Mouse (Mus musculus) ovary, adult 18-20 months (tissue): ENCODE data around the gene Ikzf2.

ENCODE experiments used
- DNase-seq: peaks from one replicate; pipeline ENCODE4 v3.0.0; 2022; ENCODE audit warnings: low spot score, mixed read lengths

The Ikzf2 gene

DNA sequence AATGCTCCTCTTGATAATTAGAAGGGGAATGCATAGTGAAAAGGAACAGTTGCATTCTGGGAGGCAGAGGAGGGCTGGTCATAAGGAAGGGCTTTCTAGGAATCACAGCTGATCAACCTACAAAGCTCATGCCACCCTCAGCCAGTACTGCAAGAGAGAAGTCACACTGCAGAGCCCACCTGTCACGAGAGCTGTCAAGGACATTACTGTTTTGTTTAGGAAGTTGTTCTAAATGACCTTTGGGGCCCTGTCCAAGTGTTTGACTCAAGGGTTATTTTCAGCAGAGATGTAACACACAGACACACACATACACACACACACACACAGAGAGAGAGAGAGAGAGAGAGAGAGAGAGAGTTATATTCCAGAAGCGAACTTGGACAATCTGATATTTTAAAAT lies 27.3 kb downstream of the Ikzf2 start:
- no peak for DNase-seq

DNA sequence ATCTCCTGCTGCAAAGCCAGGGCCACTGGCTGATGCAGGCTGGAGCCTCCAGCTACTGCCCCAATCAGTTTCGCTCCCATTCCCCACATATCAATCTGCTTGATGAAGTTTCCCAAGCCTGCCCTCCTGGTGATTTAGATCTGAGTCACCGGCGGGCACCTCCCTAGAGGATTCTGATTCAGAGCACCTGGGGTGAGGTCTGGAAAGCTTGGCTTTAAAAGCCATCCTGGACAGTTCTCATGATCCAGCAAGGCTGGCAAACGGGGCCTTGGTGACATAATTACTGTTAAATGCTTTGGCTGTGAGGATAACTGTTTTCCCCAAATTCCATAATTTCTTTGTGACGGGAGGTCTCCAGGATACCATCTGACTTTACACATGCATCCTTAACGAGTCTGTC lies 29.0 kb downstream of the Ikzf2 start:
- no peak for DNase-seq

DNA sequence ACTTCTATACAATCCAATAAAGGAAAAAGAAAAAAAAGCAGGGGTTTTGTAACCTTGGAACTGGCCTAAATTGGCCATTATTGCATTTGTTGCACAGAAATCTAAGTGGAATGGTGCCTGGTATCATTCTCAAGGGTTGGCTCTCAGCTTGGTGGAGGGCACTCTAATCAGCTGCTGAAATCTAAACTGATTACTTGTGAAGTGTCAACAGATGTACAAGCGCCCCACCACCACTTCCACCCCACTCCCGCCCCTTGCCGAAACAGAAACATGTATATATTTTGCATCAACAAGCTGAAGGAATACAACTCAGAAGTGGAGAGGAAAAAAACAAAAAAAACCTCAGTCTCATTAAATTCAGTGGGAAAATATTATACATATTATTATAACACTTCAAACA lies 29.6 kb downstream of the Ikzf2 start:
- no peak for DNase-seq

DNA sequence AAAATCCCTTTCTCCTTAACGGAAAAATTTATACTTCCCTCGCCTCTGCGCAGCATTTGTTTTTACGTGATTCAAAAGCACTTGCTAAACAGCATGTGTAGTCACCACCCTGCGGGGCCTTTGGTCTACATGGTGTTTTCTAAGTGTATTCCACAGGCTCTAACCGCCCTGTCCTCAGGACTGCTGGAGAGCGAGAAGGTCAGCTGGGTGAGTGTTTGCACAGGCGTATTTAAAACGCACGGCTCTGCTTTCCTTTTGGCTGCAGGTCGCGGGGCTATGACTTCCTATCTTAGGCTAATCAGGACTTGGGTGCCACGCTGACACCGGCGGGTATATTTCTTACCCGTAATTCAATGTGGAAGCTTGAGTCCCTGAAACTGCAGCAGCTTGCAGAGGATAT lies 30.1 kb downstream of the Ikzf2 start:
- no peak for DNase-seq

DNA sequence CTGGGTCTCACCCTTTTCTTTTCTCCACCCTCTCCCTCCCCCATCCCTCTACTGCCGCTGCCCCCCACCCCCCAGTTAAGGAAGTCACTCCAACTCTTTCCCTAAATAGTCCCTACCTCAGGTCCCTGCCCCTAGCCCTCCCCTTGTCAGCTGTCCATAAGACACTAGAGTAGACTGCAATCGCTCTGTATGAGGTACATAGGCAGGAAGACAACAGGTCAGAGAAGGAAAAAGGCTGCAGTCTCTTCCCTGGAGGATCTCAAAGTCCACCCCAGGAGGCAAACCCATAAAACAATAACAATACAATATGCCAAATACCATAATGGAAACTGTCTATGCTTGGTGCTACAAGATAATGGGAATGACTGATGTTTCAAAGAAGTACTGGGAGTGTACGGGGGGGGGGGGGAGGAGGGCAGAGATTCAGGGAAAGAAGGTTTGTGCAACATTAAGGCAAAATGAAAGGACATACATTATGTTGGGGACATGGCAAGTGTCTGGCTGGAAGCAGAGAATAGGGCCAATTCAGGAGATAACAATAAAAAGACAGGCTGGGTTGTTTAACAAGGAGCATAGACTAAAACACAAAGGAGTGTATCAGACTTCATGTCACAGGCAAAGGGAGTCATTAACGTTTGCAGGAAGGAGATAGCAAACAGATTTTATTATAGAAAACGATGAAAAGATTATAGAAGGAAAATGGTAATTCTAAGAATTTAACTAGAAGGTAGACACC lies 30.8 kb downstream of the Ikzf2 start:
- no peak for DNase-seq

DNA sequence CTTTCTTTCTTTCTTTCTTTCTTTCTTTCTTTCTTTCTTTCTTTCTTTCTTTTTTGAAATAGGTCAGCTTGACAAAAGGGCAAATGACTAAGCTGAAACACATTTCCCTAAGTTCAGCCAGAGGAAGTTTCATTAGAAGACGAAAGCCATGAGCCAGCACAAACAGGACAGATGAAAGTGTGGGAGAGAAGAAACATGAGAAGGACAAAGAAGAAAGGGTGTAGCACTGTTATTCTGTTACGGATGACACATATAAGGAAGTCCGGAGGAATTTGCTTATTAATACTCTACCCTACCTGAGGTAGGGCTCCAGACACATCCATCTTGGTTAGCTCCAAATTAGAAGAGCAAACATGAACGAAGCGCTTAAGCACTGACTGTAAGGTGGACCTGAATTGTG lies 31.7 kb downstream of the Ikzf2 start:
- DNase-seq: no peak

DNA sequence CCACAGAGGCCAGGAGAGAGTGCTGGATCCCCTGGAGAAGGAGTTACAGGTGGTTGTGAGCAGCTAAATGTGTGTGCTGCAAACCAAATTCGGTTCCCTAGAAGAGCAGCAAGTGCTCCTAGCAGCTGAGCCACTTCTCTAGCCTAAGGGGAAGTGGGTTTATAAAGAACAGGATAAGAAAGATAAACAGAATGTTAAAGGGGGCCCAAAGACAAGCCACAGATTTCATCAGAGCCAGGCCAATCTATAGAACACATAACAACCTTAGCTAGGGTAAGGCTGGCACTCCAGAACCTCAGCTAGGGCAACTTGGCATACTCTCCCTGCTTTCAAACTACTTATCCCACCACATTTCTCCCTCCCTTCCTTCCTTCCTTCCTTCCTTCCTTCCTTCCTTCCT lies 32.1 kb downstream of the Ikzf2 start:
- no peak for DNase-seq

DNA sequence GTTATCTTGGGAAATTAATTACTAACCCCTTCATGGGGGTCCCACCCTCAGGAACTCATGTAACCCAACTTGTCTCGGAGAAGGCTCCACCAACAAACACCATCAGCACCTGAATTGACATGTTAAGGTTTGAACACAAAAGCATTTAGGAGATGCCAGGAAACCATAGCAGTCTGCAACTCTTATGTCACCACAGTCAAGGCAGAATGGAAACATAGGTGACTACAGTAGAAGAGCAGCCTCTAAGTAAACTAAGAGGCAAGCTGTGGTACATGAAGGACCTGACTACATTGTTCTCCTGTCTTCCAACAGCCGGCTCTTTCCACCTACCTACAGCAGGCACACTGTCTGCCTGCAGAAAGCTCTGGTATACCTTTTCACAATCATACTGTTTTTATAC lies 33.6 kb downstream of the Ikzf2 start:
- no peak for DNase-seq

DNA sequence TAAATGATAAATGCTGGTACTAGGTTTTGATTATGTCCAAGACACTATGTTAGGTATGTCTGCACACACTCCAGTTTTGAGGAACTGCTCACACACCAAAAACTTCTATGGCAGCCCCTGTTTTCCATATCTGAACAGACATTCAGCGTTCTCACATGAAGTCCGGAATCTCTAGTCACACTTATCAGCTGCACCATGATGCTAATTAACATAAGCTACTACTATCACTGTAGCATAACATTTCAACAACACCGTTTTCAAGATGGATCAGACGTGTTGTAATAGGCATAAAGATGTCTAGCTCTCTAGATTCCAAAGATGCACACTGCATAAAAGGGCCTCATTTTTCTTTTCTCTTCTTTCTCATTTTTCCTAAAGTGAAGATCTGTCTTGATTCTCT lies 43.9 kb downstream of the Ikzf2 start:
- no peak for DNase-seq

DNA sequence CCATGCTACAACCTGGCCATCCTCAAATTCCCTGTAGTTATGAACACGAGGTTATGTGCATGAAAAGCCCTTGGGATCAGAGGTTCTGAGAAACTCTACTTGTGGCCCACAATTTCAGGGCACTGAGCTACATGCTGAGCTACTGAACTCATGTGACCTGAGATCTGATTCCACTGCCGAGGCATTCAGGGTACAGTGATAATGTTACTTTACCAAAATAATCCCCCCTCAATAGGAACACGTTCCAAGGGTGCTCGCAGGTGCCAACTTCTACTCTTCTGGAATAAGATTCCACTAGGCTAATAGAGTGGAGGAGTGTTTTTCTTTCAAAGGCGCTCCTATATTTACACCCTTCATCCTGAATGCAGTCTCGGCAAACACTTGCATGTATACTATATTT lies 45.1 kb downstream of the Ikzf2 start:
- DNase-seq: no peak

DNA sequence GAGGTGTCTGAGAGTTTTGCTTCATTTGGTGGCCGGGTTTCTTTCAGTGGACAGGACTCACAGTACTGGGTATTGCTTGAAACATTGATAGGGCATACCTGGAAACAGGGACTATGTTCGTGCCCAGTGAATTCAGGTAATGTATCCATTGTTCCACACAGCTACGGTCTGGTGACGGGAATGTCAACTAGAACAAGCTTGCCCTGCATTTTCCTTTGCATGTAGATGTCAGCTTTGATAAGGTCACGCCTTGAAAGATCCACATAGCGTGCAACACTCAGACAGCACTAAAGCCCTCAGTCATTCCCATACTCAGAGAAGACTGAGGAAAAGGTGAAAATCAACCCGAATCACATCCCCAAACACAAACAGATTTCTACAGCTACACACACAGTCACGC lies 48.7 kb downstream of the Ikzf2 start:
- DNase-seq: no peak

DNA sequence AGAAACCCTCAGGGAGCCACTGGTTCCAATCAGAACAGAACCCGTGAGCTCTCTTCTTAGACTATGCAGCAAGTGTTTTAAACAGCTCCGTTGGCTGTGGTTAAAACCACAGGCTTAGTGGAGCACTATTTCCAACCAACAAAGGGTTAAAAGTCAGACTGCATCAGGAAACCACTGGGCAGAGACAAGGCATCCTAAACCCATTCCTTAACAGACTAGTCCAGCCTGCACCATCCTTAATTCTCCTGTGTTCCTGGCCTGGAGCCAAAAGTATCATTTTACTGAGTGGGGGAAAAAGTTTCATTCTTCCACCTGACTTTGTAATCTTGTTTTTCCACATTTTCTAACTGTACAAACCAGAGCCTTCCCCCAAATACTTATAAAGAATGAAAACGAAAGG lies 49.1 kb downstream of the Ikzf2 start:
- no peak for DNase-seq

DNA sequence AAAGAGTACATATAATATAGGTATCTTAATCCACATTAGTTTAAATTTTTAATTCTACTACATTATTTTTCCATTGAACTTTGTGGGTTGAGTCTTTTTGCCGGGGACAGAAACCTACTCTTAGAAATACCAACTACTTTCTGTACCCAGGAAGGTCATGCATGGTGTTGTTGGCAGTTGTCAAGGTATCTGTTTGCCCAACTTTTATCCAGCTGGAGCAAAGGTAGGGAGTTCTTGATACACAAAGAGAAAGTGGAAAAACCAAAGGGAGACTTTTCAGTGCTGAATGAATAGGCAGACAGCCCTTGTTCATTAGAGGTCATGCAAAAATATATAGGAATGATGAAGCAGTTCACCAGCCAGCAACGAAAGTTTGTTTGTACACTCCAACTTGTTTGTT lies 52.8 kb downstream of the Ikzf2 start:
- DNase-seq: no peak

DNA sequence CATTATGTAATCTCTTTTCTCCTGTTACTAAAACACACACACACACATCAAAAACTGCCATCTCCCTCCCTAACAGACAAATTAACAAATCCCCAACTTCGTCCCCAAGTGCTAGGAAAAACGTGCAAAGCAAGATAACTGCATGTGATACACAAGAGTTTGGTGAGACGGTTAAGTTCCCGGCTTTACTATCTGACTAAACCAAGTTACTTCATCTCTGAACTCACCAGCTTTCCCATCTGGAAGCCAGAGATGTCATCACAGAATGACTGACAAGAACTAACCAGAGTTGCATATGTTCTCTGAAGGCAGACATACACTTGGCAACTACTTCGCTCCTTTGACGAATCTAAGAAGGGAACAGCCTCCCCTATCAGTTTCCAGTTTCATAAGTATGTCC lies 56.5 kb downstream of the Ikzf2 start:
- DNase-seq: no peak

DNA sequence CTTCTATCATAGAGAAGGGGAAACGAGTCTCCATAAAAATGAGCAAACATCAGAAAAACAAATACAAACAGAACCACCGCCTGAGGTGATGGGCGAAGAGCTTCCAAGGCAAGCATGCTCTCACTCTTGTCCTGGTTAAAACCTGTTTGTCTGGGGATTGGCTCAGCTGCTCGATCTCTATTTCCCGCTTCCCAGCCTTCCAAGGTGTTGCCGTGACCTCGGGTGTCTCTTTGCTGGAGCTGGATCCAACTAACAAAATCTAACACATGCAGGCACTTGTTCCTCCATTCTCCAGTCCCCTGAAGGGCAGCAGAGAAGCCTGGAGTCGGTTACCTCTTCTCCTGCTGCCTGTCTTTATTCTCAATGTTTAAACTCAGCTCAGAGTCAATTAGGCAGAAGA lies 57.5 kb downstream of the Ikzf2 start:
- DNase-seq: no peak

DNA sequence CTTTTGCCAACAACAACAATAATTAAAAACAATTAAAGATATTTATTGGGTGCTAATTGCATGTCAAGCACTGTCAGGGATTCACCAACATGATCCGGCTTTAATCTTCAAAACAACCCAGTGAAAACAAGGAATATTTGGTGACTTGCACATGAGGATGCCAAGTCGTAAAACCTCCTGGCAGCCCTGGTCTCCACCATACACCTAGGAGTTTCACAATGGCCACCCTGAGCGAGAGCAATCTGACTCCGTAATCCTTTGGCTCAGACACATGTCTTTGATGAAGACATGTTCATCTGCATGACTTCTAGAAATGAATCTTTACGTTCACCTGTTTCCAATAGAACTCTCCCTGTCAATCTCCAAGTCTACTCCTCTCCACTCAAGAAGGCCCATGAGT lies 75.0 kb downstream of the Ikzf2 start:
- DNase-seq: no peak

DNA sequence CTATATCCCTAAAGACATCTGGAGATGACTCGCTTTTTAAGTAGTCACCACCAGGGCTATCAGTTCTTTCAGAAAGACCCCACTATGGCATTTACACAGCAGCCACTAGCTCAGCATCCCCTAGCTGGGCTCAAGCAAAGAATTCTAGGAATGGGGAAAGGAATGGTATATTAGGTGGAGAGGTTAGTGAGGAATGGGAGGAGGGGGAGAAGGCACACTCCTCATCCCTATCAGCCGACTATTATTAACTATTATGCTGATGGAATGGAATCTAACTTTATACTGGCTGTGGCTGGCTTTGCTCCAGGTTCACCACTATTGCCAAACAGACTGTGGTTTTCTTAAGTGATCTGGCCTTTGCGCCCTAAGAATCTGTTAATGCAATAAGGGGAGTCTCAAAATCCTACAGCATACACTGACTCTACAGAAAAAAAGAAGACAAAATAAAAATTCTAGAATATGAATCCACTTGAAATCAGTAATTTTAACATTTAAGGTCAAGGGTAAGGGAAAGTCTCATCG lies 75.8 kb downstream of the Ikzf2 start:
- no peak for DNase-seq

DNA sequence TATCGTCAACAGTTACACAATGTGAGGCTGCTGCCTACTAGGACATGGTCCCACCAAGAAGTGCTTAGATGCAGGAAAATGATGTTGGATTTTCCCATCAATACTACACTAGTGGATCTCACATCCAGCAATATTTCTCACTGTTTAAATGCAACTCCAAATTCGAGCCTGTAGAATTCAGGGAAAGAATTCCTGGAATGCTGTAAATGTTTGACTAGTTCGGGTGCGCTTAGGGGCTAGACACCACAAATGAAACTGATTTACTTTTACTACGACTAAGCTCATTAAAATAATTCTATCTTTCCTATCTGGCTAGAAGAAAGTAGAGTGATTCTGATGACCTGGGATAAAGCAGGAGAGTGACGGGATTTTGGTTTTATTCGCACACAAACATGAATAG lies 76.3 kb downstream of the Ikzf2 start:
- no peak for DNase-seq

DNA sequence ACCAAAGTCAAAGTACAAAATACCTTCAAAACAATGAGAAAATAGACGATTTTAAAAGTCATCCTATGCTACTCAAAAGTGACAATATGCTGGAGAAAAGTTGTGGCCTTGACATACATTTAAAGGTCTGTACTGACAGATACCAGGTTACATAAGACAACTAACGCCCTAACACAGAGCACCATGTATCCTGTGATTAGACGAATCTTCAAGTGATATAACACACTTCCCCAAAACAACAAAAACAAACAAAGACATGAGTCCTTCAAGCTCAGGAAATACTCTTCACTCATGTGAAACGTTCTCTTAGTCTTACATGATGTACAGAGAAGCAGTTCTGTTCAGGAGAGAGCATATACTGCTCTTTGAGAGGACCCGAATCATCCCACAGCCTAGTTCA lies 78.2 kb downstream of the Ikzf2 start:
- DNase-seq: no peak

DNA sequence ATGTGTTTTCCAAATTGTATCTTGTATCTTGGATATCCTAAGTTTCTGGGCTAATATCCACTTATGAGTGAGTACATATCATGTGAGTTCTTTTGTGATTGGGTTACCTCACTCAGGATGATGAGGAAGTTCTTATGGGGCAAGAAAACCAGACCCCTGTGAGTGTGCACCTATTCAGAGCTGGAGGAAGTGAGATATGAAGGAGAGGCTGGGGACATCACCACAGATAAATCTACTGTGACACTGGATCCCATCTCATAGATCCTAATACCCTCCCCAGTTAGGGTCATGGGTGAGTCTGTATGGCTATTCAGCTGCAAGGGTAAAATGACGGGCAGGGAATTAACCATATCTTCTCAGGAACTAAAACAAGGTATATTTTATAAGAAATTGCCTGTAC lies 80.2 kb downstream of the Ikzf2 start:
- DNase-seq: no peak

DNA sequence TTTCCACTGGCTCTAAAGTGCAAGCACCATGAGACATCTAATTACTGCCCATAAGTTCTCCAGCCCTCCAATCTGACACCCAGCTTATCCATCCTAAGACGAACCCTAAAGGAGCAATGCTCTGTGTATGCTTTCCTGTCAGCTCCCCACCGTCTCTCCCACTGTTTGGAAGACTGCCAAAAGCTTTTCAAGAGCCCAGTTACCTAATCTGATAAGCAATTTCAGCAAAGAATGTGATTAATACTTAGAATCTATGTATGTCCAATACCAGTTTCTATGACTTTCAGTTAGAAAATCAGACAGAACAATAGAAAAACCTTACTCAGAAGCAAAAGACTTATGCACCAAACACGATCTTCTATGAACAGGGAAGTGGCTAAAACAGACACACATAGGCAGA lies 82.8 kb downstream of the Ikzf2 start:
- DNase-seq: no peak

DNA sequence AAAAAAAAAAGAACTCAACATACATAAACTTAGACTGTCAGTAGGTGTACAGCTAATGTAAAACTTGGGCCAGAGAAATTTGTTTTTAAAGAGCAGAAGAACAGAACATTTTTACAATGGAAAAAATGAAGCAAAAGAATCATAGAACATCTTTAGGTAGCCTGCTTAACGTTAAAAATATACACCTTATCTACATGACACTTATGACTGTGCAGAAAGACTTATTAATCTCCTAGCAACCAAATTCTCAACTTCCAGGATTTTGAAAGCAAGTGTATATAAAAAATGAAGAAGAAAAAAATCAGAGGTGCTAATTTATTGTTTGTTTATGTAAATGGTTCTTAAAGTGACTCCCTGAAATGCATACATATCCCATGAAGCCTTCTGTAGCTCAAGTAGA lies 86.1 kb downstream of the Ikzf2 start:
- DNase-seq: no peak

DNA sequence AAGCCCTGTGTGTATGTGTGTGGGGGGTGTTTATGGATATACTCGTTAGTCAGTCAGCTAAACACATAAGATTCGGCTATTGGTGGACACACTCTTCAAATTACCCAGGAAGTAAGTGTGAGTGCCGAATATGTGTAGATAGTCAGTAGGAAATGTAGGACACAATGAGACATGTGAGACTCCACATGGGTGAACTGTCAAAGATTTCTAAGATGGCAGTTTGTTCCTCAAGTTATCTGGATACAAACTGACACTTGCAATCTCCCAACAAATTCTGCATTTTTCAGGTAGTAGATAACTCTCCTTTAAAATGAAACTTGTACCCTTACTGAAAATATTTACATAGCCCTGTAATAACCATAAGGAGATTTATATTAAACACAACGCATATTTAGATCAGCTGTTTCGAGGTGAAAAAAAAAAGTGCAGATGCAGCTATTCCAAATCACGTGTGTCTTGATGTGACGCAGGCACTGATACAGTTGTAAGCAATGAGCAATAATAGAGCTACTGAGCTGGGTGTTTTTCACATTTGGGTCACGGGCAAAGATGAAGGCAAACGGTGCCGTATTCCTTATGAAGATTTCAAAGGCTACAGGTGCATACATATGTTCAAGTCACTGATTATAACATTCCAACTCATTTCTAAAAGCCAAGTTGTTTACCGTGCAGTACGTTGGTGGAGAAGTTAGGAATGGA lies 87.8 kb downstream of the Ikzf2 start:
- DNase-seq: no peak

DNA sequence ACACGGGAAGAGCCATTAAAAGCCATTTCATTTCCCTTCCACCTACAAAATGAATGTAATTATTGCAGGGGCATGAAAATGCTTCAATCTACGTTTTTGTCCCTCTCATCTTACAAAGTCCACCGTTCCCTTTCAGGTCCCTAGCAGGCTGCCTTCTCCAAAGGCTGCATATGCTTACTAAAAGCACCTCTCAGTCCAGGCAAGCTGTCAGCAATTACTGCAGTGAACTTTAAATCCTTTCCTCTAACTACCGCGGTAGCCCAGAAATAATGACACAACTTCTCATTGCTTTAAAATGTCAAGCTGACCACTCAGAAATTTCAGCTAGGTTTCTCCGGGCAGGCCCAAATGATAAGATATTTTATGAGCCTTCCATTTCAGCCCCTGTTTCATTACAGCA lies 95.2 kb downstream of the Ikzf2 start:
- no peak for DNase-seq
